Mouse (Mus musculus): ENCODE data around the gene Lzic.
"Not testable (repeated sequence)": the region's sequence is repeated elsewhere in the genome, so short reads cannot be mapped to it uniquely, and the experiment has no call there.

- not testable (repeated sequence) for TF ChIP-seq POLR2A (IDR thresholded peaks at IDR 0.05; ENCODE audit: borderline replicate concordance, low read depth, low read length); CTCF (IDR thresholded peaks at IDR 0.05; ENCODE audit: low read depth, low read length)
Measured at GRCm38 (mm10) chr4:149460475-149460874, 24.6 kb upstream of the Lzic start.

All from bone marrow macrophage, adult 2 months (primary cell).